Mouse (Mus musculus) ES-Bruce4 (cell line): ENCODE results near the gene Kcnk2. TPM values are rescaled to one million over a fixed set of nuclear protein-coding genes. Genes with fewer than 3 reads are reported as not detected.

Experiments
- H3K27ac ChIP-seq: 2 replicates; pipeline ENCODE4 v1.5.1; 2012; ENCODE audit warnings: low read length, inconsistent platforms; ENCODE audit not compliant: insufficient read depth
- H3K27me3 ChIP-seq: 2 replicates; pipeline ENCODE4 v1.6.1; 2012; ENCODE audit warnings: mild to moderate bottlenecking, low read length, inconsistent platforms; ENCODE audit not compliant: control insufficient read depth, poor library complexity, insufficient read depth, severe bottlenecking
- H3K36me3 ChIP-seq: 2 replicates; pipeline ENCODE4 v1.6.1; 2012; ENCODE audit warnings: inconsistent platforms, mild to moderate bottlenecking, low read length, moderate library complexity; ENCODE audit not compliant: control insufficient read depth, poor library complexity, insufficient read depth, severe bottlenecking
- H3K4me1 ChIP-seq: one replicate; pipeline ENCODE4 v1.8.1; 2011; ENCODE audit warnings: low read length; ENCODE audit not compliant: control insufficient read depth, insufficient read depth
- H3K4me3 ChIP-seq: 2 replicates; pipeline ENCODE4 v1.5.1; 2011; ENCODE audit warnings: low read depth, mild to moderate bottlenecking, low read length
- H3K9ac ChIP-seq: 2 replicates; pipeline ENCODE4 v1.6.1; 2012; ENCODE audit warnings: low read depth, mild to moderate bottlenecking, inconsistent platforms; ENCODE audit not compliant: poor library complexity, severe bottlenecking
- H3K9me3 ChIP-seq: replicated peaks from 2 replicates; pipeline ENCODE4 v1.6.1; 2012; ENCODE audit warnings: mild to moderate bottlenecking, low read length, inconsistent platforms; ENCODE audit not compliant: control insufficient read depth, poor library complexity, insufficient read depth, severe bottlenecking
- CTCF ChIP-seq: IDR thresholded peaks from one replicate; pipeline ENCODE4 v1.8.1; 2011; ENCODE audit warnings: low read depth, low read length
- EP300 ChIP-seq: IDR thresholded peaks from 2 replicates; pipeline ENCODE4 v1.6.1; 2011; ENCODE audit warnings: low read depth, low read length; ENCODE audit not compliant: insufficient read depth
- POLR2A ChIP-seq: IDR thresholded peaks from one replicate; pipeline ENCODE4 v1.8.1; 2011; ENCODE audit warnings: low read length; ENCODE audit not compliant: insufficient read depth
- polyA plus RNA-seq: library from polyadenylated mRNA; stranded (reverse); fragments of >200 nt; gene quantifications from 2 replicates; pipeline ENCODE4 v1.2.4, GENCODE M21; 2011; ENCODE audit warnings: low read depth; ENCODE audit not compliant: missing spikeins, insufficient read depth, insufficient read length

The Kcnk2 gene
- polyA plus RNA-seq, 1 experiment, result not detected

GRCm38 (mm10) chr1:189209029-189209714 is 192.9 kb downstream of the Kcnk2 start:
- H3K9me3 ChIP-seq, result no peaks in the 10 kb centered on the region
- no peaks in the 10 kb centered on the region for H3K36me3 ChIP-seq
- no peak overlapping the region for H3K27ac ChIP-seq
- H3K4me3 ChIP-seq, result no peak overlapping the region
- no peaks in the 10 kb centered on the region for H3K4me1 ChIP-seq
- H3K27me3 ChIP-seq, result no peaks in the 10 kb centered on the region
- TF ChIP-seq POLR2A, result no peak
- no peak for TF ChIP-seq EP300
- no peak for TF ChIP-seq CTCF
- no peak overlapping the region for H3K9ac ChIP-seq

- H3K4me3 ChIP-seq, result no peak overlapping the region
- TF ChIP-seq CTCF (no peak), EP300 (no peak), POLR2A (no peak)
- no peaks in the 10 kb centered on the region for H3K36me3 ChIP-seq
- H3K27me3 ChIP-seq, result no peaks in the 10 kb centered on the region
- H3K9me3 ChIP-seq, result no peaks in the 10 kb centered on the region
- no peaks in the 10 kb centered on the region for H3K4me1 ChIP-seq
- no peak overlapping the region for H3K9ac ChIP-seq
- no peak overlapping the region for H3K27ac ChIP-seq
Measured at GRCm38 (mm10) chr1:189208605-189209004, 193.5 kb downstream of the Kcnk2 start.

DNA sequence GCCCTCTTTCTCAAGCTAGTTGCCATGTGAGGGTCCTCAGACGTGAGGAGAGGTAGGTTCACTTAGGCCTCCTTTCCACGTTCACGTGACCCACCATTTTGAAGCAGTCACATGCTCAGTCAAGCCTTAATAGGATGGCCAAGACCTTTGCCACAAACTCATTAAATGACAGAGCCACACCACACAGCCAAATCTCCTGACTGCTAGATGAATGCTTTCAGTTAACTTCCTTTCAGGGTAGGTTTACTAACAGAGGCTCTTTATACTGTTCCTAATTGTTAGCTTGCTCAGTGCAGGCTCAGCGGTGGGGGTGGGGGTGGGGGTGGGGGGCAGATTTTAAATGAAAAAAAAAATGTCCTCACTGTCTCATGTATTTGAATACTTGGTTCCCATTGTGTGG is 206.3 kb downstream of the Kcnk2 start:
- Histone ChIP-seq H3K9me3 (no peaks in the 10 kb centered on the region), H3K4me1 (no peaks in the 10 kb centered on the region), H3K27ac (no peak overlapping the region), H3K27me3 (peaks cover 1% of the 10 kb centered on the region; the same call in 1 of the 2 replicates), H3K4me3 (no peak overlapping the region), H3K9ac (no peak overlapping the region), H3K36me3 (no peaks in the 10 kb centered on the region)
- no peak for TF ChIP-seq CTCF
- TF ChIP-seq POLR2A, result no peak
- no peak for TF ChIP-seq EP300

DNA sequence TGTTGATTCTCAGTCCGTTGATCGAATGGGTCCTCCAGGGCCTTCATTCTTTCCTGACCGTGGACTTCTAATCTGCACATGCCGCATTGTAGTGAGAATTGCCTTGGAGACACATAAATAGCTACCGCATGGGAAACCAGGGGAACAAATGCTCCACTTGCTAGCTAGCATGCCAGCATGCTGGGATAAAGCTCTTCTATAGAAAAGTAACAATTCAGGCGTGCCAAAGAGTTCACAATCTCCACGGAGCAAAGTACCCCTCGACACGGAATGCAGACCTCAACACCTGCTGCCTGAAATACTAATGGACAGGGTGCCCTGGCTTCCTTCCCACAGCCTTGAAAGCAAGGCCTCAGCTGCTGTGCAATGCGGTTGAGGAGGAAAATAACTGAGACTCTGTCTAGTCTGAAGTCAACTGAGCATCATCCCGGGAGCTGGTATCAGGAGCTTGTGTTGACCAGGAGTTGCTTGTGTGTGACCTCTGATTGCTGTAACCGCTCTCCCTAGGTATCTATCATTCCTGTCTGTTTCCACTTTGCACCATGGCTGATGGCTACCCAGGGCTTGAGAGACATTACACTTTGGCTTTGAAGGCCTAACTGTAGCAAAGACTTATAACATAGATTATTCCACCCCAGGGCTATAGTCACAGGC is 214.2 kb downstream of the Kcnk2 start:
- Histone ChIP-seq H3K27ac (no peak overlapping the region), H3K27me3 (no peaks in the 10 kb centered on the region), H3K4me1 (no peaks in the 10 kb centered on the region), H3K4me3 (no peak overlapping the region), H3K9me3 (no peaks in the 10 kb centered on the region), H3K9ac (no peak overlapping the region), H3K36me3 (no peaks in the 10 kb centered on the region)
- TF ChIP-seq POLR2A, result no peak
- no peak for TF ChIP-seq EP300
- TF ChIP-seq CTCF, result no peak

DNA sequence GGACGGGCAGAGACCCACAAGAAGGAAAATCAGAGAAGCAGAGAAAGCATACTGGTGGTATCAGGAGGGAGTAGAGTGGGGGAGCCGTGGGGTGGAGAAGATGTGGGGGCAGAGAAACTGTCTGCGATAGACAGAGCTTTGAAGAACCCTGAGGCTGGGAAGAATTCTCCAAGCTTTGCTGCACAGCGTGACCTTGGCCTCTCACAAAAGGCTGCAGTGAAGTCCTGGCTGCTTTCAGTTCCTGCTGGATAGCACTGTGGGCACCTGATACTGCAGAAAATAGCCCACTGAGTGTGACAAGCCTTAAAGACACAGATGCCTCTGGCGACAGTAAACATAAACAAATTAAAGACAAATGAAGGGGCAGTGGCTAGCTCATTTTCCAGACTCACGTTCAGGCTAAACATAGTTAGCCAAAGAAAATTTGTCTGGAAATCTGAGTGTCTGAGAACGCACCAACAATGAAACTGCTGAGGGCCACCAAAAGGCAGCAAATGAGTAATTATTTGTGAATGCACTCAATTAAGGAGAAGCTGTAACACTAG is 216.8 kb downstream of the Kcnk2 start:
- Histone ChIP-seq H3K9ac (no peak overlapping the region), H3K4me3 (no peak overlapping the region), H3K27me3 (no peaks in the 10 kb centered on the region), H3K4me1 (no peaks in the 10 kb centered on the region), H3K36me3 (no peaks in the 10 kb centered on the region), H3K9me3 (no peaks in the 10 kb centered on the region), H3K27ac (no peak overlapping the region)
- no peak for TF ChIP-seq POLR2A
- TF ChIP-seq EP300, result no peak
- TF ChIP-seq CTCF, result no peak

DNA sequence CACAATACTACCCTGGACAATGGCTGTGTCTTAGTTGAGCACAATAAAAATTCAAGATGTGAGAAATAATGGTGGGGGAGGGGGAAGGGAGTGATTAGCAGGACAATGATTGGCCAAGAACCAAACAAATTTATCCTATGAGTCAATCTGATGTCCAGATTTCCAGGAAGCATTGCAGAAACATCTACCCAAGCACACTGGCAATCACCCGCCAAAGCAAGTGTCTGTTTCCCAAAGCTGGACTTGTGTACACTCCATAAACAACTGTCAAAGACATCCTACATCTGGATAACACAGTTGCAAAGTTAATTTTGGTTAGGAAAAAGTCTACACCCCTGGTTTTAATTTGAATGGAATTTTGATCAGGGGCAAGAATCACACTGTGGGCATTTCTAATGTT is 224.3 kb downstream of the Kcnk2 start:
- Histone ChIP-seq H3K27ac (no peak overlapping the region), H3K4me1 (no peaks in the 10 kb centered on the region), H3K9ac (no peak overlapping the region), H3K36me3 (no peaks in the 10 kb centered on the region), H3K27me3 (no peaks in the 10 kb centered on the region), H3K9me3 (no peaks in the 10 kb centered on the region), H3K4me3 (no peak overlapping the region)
- TF ChIP-seq POLR2A (no peak), CTCF (no peak), EP300 (no peak)
